Mouse (Mus musculus) fibroblast of lung, adult 2 months (primary cell): ENCODE measurements at regions not wholly inside any gene's neighbourhood (a gene's known extent, or its start where the extent isn't known, plus 50 kb on each side); places are given as distances from the start of the nearest gene placed in this dataset.
"Not testable (repeated sequence)": the region's sequence is repeated elsewhere in the genome, so short reads cannot be mapped to it uniquely, and the experiment has no call there.

ENCODE experiments used
- DNase-seq: peaks from one replicate; pipeline ENCODE4 v3.0.0-alpha.2; 2011; ENCODE audit warnings: low read depth

DNA sequence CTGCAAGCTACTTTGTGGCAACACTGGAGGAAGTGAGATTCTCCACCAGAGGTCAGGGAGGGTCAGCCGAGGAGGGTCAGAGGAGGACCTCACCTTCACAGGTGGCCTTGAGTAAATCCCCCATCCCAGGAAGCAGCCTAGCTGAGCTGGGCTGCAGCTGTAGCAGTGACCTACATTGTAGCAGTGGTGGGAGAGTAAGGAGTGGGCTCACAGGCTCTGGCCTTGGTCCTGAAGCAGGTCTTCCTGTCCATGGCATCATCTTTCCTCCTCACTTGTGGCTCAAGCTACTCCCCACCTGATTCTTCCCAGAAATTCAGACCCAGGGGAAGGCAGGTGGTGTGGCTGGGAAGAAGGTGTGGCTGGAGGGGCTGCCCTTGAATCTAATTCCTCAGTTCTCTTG lies 84.3 kb downstream of the 1810013L24Rik start:
- DNase-seq: not testable (repeated sequence)

GRCm38 (mm10) chr16:8916091-8916490 lies 86.2 kb downstream of the 1810013L24Rik start:
- no peak for DNase-seq

- DNase-seq: no peak
Observed at GRCm38 (mm10) chr16:8918741-8919535, 89.0 kb downstream of the 1810013L24Rik start.

DNA sequence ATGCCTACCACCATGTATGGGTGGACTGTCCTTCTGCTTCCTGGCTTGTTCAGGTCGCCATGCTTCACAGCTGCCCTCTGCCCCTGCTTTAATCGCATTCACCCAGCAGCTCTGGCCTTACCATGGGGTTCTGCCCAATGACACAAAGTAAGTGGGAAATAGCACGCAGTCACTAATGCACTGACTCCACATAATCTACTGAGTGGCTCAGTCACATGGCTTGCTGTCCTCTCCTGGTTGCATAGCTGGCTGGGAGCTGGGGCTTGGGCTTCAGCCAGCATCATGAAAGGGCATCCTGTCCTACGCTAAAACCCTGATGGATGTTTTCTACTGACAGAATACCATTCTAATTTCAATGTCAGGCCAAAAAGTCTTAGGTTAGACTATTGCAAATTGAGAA lies 94.8 kb downstream of the 1810013L24Rik start:
- no peak for DNase-seq

DNA sequence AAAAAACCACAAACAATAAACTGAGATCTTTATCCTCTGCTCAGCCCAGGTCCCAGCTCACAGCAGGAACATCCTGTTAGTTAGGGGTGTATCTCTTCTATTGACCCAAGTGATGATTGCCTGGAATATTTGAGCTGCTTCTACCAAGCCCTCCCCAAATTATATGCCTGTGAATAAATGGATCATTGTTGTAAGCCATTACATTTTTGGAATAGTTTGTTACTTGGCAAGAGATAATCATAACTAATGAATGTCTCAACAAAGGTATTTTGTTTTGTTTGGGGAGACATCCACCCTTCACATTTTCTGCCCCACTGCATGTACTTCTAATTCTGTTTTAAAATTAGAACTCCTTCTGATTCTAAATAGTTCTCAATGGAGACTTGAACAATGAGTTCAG lies 102.1 kb downstream of the 1810013L24Rik start:
- DNase-seq: no peak

DNA sequence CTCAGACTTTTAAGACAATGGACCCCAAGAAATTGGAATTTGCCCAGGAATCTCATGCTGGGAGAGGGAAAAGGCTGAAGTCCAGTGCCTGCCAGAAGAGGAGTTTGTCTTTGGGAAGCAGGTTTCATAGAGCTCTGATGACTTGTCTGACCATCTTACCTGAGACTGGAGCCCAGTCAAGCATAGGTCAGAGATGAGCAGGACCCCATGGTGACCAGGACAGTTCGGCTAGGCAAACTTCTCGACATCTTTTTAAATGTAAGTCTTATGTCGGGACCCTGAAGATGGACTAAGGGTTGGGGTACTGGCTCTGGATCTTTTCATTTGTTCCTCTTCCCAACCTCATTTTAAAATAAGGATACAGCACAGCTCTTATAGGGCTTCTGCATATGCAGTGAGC lies 103.2 kb downstream of the 1810013L24Rik start:
- DNase-seq: no peak

DNA sequence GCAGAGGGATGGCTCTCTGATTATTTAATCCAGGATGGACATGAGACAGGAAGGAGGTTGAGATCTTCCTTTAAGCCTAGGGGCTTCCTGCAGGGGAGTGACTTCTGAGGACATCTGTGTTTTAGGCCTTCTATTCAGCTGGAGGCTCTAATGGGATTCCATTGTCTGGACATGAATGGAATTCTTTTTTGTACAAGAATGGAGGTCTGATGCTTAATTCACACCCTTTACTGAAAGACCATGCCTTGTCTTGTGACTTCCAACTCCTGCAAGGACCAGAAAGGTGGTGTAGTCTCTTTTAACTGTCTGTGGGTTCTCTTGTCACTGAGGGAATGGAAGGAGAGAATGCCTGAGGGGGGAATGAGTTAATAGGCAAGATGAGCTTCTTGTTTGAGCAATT lies 106.5 kb downstream of the 1810013L24Rik start:
- DNase-seq: no peak

- DNase-seq: peak; percentile 45
Observed at GRCm38 (mm10) chr16:8938516-8938915, 108.6 kb downstream of the 1810013L24Rik start.

DNA sequence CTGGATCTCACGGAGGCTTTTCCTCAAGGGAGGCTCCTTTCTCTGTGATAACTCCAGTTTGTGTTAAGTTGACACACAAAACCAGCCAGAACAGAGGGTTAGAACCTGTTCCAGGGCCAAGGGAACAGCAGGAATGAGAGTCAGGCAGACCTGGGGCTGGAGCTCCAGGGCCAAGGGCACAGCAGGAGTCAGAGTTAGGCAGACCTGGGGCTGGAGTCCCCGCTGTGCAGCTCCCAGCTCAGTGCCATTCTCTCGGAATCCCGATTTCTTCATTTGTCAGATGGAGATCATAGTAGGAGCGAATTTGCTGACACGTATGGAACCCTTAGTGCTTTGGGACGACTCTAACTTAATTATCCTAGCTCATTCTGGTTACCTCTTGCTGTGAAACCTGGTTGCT lies 109.2 kb downstream of the 1810013L24Rik start:
- no peak for DNase-seq

DNA sequence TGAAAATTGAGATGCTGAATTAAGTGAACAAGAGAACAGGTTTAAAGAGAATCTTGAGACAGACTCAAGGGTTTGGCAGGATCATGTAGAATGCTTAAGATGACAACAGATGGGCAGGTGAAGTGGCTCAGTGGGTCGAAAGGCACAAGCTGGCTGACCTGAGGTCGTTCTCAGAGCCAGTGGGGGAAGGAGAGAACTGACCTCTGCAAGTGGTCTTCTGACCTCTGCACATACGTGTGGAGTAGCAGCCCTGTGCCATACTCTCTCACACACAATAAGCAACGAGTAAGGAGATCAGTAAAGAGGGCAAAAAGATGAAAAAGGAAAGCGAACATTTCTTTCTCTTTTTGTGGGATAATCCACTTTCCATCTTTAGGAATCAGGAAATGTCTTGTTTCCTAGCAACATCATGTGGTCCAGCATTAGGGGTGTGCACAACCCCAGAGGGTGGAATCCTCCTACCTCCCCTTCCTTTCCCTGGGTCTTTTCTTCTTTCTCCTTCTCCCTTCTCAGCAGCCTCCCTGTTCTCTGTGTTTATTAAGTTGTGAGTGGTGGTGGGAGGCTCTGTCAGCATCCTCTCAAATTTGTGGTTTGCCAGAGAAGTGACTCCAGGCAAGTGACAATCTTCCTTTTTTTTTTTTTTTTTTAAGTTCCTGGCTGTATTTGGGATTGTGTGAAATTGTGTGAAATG lies 114.7 kb downstream of the 1810013L24Rik start:
- DNase-seq: no peak

GRCm38 (mm10) chr16:8947846-8948245 lies 117.9 kb downstream of the 1810013L24Rik start:
- DNase-seq: no peak

GRCm38 (mm10) chr16:8951156-8951899 lies 121.4 kb downstream of the 1810013L24Rik start:
- no peak for DNase-seq

DNA sequence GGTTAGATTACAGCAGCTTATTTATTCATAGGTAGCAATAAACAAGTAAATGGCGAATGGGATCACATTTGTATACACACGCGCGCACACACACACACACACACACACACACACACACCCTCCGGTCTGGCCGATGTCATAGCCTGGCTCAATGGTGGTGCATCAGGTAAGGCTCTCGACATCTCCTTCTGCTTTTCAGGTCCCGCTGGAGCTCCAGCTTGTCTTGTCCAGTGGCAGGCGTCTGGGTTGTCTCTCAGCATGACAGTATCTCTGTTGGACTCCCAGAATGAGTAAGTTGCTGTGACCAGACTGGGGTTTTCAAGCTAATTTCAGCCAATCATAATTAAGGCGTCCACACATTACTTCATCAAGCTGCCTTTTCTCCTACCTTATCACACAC lies 131.8 kb downstream of the 1810013L24Rik start:
- DNase-seq: no peak

- no peak for DNase-seq
Observed at GRCm38 (mm10) chr16:8993521-8994250, 163.8 kb downstream of the 1810013L24Rik start.

GRCm38 (mm10) chr16:8994521-8994920 lies 164.6 kb downstream of the 1810013L24Rik start:
- no peak for DNase-seq

GRCm38 (mm10) chr16:8997250-8997649 lies 167.3 kb downstream of the 1810013L24Rik start:
- DNase-seq: no peak

DNA sequence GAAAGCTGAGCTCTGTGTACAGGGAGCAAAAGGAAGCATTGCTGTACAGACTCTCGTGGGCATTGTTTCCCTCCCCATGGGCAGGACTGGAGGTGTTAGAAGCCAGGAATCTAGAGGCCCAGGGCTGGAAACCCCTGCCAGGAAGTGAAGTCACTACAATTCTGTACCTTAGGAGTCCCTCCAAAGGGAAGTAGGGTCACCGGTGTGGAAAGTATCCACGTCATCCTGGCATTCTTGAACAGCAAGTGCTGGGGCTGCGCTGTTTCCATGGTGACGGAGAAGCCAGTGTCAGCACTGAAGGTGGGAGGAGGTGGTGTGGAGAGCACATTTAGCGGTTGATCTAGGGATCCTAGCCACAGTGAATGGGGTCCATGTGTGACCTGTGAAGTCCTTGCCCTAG lies 174.1 kb downstream of the 1810013L24Rik start:
- DNase-seq: no peak

DNA sequence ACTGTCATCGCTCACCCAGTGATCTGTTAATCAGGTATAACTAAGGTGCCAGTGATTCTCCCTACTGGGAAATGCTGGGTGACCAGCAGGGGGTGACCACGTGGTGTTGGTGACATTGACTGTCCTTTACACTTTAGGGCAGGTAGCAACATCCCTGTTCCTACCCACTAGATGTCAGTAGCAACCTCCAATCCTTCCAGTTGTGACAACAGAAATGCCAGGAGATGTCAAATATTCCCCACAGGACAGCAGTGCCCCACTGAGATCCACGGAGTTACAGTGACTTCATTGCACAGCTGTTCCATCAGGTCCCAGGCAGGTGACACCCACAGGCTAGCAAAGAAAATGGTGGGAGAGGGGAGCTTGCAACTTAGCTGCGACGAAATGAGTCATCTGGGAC lies 176.0 kb downstream of the 1810013L24Rik start:
- DNase-seq: no peak

DNA sequence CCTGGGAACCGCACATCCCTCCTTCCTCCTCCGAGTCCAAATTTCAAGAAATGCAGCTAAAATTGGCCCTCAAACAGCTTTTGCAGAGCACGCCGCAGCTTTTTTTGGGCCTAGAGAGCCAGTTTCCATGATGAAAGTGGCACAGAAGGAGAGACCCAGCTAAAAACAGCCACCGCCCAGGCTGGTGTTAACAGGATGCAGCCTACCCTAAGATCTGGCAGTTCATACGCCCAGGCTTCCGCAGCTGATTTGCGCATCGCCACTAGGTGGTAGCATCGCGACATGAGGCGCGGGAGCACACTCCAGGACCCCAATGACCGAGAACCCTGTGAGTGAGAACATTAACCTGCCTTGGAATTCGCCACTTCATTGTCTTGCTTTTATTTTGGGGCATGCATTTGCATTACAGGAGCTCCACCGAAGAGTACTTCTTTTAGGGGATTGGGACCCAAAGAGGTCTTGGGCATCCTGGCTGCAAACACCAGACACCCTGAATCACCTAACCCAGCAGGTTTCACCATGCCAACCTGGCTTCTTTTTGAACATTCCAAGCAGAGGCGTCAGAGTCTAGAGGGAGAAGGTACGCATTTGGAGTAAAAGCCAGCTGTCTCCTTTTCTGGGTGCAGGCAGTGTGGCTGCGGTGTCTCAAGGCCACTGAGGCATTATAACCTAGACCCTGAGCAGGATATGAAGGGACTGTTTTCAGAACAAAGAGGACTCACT lies 179.6 kb downstream of the 1810013L24Rik start:
- peak; percentile 39 for DNase-seq

DNA sequence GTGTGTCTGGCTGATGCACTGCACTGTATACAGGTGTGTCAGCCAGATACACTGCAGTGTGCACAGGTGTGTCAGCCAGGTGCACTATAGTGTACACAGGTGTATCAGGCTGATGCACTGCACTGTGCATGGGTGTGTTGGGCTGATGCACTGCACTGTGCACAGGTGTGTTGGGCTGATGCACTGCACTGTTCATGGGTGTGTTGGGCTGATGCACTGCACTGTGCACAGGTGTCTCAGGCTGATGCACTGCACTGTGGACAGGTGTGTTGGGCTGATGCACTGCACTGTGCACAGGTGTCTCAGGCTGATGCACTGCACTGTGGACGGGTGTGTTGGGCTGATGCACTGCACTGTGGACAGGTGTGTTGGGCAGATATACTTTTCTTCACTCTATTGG lies 181.2 kb downstream of the 1810013L24Rik start:
- DNase-seq: no peak

DNA sequence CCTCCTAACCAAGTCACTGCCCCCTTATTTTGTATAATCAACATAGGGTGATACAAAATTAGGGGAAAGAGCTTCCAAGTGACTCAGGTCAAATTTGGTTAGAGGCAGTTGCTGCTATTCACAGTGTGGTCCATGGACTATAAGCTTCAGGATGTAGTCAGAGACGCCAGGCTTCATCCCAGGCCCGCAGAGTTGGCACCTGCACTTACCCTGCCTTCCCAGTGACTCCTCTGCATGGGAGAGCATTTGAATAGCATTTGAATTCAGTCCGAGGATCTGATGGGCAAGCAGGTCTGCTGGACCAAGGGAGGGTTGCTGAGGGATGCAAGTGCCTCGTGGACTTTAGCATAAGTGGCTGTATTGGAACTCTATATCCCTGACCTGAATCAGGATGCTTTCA lies 181.8 kb downstream of the 1810013L24Rik start:
- DNase-seq: no peak
